Mouse (Mus musculus) layer of hippocampus, adult 9-10 months (tissue): ENCODE measurements around the gene Gbp8.
A peak's percentile ranks its signal among the peaks of the same experiment; 100 is the strongest.
"Not testable (repeated sequence)": the region's sequence is repeated elsewhere in the genome, so short reads cannot be mapped to it uniquely, and the experiment has no call there.

Experiments
- DNase-seq: peaks from one replicate; pipeline ENCODE4 v3.0.0; 2022; ENCODE audit warnings: low spot score

Gbp8 gene

GRCm38 (mm10) chr5:105055279-105055678 lies 84.1 kb downstream of the Gbp8 start:
- DNase-seq, result no peak

GRCm38 (mm10) chr5:105053471-105054169 lies 85.7 kb downstream of the Gbp8 start:
- not testable (repeated sequence) for DNase-seq

GRCm38 (mm10) chr5:105032362-105032761 lies 107.0 kb downstream of the Gbp8 start:
- DNase-seq, result no peak

GRCm38 (mm10) chr5:105012551-105012950 lies 126.8 kb downstream of the Gbp8 start:
- no peak for DNase-seq

GRCm38 (mm10) chr5:105011570-105011969 lies 127.8 kb downstream of the Gbp8 start:
- DNase-seq, result no peak

- DNase-seq, result no peak
Observed at GRCm38 (mm10) chr5:105010376-105010775, 129.0 kb downstream of the Gbp8 start.

GRCm38 (mm10) chr5:104989411-104989810 lies 149.9 kb downstream of the Gbp8 start:
- no peak for DNase-seq

GRCm38 (mm10) chr5:104988000-104988399 lies 151.3 kb downstream of the Gbp8 start:
- DNase-seq, result no peak

- peak; percentile 25 for DNase-seq
Observed at GRCm38 (mm10) chr5:104986706-104987105, 152.6 kb downstream of the Gbp8 start.

GRCm38 (mm10) chr5:104982535-104982934 lies 156.8 kb downstream of the Gbp8 start, which contains the start of gene Abcg3:
Abcg3 (minus strand) TSS chr5:104982718.
- no peak for DNase-seq

GRCm38 (mm10) chr5:104979040-104979513 lies 160.3 kb downstream of the Gbp8 start:
- no peak for DNase-seq
